Mouse (Mus musculus): Measurements from ENCODE around the gene Cfap45.

DNA sequence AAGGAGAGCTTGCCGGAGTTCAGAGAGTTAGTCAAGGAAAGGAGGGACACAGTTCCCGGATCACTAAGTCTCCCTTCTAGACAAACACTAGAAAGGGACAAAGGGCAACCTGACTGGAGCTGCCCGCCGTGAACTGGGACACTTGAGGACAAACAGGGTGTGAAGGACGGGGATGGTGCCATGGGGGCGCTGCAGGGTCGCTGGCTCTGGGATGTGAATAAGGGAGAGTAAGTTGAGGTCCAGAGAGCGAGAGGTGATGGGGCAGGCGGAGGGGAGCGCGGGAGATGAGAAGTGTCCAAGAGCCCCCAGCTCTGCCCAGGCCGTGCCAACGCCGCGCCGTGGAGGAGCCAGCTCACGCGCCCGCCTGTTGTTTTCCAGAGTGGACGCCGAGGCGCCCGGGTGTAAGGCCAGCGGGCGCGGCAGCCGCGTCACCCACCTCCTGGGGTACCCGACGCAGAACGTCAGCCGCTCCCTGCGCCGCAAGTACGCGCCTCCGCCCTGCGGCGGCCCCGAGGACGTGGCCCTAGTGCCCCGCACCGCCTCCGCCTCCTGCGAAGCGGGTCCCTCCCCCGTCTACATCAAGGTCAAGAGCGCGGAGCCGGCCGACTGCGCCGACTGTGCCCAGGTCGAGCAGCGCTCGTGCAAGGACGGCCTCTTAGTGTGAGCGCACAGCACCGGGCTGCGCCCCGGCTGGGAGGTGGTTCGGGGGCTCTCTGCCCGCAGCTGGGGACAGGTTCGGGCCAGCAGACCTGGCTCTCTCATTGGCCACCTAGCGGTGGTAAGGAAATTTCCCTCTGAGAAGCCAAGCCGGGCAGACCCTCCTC lies 42.3 kb downstream of the Cfap45 start:
- peak; percentile 50 for TF ChIP-seq CTCF (IDR thresholded peaks at IDR 0.05; ENCODE audit: control insufficient read depth, insufficient read depth, insufficient read length)
- no peak for TF ChIP-seq MAX (IDR thresholded peaks at IDR 0.05)
- no peak for TF ChIP-seq USF1 (IDR thresholded peaks at IDR 0.05; ENCODE audit: low read depth)
- no peak for TF ChIP-seq MYOD1 (IDR thresholded peaks at IDR 0.05; ENCODE audit: control insufficient read depth, insufficient read length, low read depth)
- no peak for TF ChIP-seq MYOG (IDR thresholded peaks at IDR 0.05; ENCODE audit: control insufficient read depth, extremely low read depth, insufficient read length)
- no peak for TF ChIP-seq FOSL1 (IDR thresholded peaks at IDR 0.05; ENCODE audit: insufficient read depth, low read length, poor library complexity, severe bottlenecking)

Data from C2C12 (cell line).